Mouse (Mus musculus) brain, adult 2 months (tissue): ENCODE results near the gene Slc5a10.

ENCODE experiments used
- DNase-seq: peaks from one replicate; pipeline ENCODE4 v3.0.0; 2011; ENCODE audit warnings: low read depth, low spot score

The Slc5a10 gene

DNA sequence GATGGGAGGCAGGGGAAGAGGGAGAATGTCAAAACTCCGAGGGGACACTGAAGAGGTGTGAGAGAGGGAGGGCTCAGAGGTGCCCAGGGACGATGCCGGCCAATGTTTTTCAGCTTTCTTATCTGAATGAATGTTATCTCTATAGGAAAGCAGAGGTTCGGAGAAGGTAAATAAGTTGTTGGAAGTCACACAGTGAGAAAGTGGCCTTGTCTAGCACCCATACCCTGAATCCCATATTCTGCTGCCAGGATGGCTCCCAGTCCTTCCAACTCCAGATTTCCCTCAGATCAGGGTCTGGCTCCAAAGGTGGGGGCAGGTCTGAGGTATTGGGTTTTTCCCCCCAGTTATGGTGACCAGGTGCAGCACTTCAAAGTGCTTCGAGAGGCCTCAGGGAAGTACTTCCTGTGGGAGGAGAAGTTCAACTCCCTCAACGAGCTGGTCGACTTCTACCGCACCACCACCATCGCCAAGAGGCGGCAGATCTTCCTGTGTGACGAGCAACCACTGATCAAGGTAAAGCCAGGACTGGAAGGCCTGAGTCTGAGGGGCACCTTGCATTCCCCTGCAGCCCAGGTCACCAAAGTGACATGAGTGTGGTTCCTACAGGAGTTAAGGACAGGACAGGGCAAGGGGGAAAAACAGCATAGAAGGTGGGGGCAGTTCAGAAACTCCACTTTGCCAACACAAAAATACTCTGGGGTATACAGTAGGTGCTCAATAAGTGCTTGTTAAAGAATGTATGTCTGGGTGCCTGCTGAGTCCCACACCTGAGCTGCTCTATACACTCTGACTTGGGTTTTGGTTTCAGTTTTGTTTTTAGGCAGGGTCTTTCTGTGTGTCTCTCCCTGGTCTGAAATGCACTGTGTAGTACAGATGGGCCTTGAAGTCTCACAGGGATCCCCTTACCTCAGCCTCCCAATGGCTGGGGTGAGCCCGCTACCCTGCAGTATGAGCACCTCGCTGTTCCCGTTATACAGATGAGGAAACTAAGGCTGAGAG, 50.8 kb downstream of the Slc5a10 start:
- no peak for DNase-seq

DNA sequence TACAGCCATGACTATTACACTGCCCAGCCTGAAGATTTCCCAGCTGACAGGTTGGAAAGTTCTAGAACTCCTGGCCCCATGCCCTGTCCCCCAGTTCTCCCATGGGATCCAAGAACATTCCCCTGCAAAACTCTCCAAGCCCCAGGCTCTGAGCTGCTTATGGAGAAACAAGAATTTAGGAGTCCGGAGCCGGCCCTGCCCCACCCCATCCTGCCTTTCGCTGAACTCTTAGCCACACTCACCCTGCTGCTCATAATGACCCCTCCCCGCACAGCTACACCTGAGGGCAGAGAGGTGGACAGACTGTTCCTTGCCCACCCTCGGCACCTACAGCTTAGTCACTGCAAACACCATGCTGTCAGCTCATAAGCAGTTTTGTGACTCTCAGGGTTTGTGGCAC, 52.8 kb downstream of the Slc5a10 start:
- no peak for DNase-seq

DNA sequence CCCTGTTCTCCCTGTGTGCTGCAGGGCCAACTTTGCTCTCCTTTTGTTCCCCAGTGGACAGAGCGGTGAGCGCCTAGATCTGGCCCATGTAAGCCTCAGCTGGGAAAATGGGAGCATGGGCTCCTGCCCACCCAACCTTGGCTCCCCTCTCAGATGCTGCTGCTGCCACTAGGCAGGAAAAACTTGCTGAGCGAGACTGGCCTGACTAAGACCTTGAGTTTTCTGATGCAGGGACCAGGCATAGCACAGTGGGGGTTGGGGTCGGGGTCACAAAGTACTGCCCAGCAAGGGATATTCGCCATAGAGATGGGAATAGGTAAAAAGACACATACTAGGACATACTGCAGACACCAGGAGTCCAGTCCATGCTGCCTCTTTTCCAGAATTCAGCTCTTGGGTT, 53.4 kb downstream of the Slc5a10 start:
- no peak for DNase-seq

DNA sequence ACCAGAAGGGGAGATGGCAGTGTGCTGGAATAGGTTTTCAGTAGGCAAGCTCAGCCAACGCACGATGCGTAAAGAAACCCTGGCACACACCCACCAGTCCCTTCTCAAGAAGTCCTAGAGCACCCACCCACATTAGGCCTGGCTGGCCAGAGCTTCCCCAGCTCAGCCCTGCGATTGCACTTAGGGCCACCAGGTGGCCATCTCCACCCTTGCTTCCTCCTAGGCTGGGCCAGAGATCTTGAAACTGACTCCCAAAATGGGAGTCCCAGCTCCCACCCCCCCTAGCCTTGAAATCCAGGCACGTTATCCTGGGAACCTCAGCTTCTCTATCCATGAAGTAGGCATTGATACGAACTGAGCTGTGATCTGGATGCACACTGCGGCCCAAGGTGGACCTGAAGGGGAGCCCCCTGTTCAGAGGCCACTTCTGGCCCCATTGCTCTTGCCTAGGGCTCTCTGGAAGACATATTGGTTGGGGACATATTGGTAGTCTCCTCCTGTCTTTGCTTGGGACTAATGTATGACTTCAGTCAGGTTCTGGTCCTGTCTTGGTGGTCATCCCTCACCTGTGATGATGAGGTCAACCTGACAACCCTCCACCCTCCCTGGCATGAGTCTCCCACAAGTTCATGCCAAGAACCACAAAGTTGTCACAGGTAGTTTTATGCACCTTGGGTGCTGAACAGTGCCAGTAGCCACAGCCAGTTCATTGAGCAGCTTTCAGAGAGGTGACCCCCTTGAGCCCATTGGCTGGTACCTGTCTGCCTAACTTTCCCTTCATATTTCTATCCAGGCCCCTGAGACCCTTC, 54.4 kb downstream of the Slc5a10 start:
- DNase-seq: peak; percentile 79

DNA sequence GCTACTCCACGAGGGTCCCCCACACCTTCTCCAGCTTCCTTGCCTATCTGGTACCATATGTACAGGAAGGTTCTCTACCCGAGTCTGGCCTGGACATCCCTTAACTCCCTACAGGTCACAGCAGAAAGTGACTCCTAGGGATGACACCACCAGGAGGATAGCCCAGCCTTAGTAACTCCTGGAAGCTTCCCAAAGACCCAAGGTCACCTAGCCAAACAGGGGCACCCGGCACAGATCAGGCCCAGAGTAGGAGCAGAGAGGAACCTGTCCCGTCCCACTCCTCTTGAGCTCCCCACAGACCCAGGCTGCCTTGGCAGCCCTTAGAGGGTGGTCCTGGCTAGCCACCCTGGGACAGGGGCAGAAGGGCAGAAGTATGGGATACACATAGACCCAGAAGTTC, 55.2 kb downstream of the Slc5a10 start:
- DNase-seq: no peak

DNA sequence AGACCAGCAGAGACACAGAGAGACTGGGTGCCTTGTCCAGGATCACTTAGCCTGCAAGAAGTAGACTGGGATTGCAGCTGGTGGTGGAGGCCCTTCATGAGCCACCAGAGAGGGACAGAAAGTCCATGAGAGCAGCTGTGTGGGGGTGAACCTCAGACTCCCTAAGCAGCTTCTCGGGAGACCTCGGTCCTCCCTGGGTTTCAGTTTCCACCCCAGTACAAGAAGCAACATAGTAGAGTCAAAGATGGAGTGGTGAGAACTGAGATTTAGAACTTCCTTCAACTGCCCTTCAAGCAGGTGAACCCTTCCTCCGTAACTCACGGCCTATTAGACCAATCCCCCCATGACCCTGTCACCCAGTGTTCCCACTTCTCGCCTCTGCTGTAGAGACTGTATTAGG, 58.4 kb downstream of the Slc5a10 start:
- no peak for DNase-seq

DNA sequence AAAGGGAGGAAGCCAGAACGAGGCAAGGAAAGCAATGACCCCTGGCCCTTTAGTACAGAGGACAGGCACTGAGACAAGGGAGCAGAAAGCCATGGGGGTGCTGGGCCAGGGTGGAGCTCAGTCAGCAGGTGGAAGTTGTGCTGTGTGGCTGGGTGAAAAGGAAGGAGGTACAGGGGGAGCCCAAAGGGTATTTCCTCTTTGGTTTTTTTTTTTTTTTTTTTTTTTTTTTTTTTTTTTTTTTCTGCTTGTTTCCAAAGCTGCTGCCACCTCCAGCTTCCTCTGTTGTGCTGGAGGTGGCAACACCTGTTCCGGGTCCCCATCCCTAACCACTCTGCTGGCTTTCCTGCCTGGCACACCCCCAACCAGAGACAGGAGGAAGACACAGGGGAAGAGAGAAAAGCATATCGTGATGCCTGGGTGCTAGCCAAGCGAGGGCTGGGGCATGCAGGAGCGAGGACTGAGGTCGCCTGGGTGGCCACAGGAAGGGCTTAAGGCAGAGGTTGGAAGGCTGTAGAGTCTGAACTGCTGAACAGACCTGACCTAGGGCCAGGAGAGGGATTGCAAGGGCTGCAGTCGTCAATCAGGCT, 59.7 kb downstream of the Slc5a10 start:
- DNase-seq: no peak

DNA sequence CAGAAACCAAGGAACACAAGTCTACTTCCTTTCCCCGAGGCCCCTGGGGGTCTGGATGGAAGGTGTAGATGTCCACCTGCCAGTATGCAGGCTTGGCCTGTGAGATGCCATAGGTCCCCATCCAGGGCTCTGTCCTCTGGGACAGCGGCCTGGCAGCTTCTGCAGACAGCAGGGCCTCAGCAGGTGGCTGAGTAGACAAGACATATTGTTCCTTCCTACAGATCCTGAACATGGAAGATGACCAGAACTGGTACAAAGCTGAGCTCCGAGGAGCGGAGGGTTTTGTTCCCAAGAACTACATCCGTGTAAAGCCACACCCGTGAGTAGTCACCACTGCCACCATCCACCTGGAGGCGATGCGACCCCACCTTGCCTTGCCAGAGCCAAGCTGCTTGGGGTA, 60.6 kb downstream of the Slc5a10 start:
- peak; percentile 31 for DNase-seq

DNA sequence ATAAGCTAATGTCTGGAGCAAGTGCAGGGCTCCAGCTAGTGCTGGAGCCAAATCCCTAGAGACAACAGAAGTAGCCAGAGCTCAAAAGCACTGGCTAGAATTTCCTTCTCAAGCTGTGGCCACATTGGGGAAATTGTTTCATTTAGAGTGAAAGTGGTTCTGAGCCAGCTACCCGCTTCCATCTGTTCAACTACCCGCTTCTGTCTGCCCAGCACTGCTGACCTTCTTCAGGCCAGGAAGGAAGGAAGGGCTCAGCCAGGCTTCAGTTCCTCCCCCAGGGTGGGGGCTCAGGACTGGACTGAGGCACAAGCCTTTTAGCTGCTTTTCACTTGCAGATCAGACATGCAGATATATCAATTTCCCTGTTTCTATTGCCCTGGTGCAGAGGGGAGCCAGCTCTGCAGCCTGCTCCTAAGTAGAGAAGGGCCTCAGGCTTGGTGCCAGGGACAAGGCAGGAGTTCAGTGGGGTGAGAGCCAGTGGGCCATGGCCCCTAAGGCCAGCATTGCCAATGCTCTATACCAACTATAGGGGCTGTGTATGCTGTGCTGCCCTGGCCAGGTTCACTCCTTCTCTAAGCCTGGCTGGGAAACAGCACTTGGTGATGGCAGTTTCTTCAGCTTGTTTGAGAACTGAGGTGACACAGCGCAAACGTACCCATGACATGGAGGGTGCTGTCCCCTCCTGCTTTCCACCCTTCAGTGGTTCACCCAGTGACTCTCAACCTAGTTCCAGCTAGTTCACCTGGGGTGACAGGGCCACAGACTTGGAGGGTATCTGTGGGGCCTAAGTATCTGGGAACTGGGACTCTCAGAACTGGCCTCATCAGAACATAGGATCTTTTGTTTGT, 61.4 kb downstream of the Slc5a10 start:
- DNase-seq: peak; percentile 88

DNA sequence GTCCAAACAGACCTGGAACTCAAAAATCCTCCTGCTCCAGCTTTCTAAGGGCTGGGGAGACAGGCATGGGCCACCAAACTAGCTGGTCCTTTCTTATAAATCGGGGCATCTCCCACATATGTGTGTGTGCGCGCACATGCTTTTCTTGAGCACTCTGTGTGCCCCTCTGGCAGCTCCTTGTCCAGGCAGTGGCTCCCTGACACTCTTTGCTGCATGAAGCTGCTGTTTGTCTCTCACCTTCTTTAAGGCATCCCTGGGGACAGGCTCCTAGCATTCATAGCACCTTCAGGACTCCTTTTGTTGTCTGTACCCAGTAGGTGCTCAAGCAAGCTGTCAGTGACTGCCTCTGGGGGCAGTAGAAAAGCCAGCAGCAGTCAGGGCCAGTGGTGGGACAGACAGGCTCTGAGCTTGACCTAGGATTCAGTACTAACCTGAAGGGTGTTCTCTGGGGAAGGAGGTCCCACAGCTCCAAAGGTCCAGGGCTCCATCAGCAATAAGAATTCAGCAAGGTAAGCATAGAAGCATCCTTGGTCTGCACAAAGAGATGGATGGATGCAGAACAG, 62.2 kb downstream of the Slc5a10 start:
- DNase-seq: no peak

DNA sequence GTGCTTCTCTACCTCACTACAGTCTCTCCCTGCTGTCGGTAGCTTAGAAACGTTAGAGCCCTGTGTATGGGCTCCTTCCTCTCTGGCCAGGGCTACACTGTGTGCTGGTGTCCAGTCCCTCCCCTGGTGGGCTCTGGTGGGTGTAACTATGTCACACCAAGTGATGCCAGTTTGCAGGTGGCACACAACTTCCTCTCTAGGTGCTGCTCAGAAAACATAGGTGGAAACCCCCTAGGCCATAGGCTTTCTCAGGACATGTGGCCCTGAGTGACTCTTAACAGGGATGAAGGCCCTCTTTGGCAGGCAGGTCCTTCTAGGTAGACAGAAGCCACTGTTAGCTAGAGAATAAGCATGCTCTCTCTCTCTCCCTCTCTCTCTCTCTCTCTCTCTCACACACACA, 63.2 kb downstream of the Slc5a10 start:
- DNase-seq: no peak

DNA sequence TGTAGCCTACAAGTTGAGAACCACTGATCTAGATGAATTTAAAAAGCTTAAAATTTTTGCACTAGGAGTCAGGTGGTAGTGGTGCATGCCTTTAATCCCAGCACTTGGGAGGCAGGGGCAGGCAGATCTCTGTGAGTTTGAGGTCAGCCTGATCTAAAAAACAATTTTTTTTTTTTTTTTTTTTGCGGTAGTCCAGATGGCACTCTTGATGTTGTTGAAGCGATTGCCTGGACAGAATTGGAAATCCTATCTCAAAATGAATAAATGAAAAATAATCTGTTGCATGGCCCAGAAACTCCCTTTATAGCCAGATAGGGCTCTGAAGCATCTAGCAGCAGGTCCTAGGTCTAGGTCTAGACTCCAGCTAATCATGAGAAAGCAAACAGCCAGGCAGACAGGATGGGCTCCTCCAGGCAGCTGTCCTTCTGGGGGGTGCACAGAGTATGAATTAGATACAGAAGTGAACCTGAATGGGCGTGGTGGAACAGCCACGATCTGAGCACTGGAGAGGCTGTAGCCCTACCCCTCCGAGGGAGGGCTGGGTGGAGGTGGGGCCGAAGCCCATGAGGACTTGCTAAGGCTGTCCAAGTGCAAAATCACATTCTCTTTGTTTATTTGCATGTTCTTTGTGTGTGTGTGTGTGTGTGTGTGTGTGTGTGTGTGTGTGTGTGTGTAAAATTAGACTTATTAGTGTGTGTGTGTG, 64.3 kb downstream of the Slc5a10 start:
- no peak for DNase-seq

DNA sequence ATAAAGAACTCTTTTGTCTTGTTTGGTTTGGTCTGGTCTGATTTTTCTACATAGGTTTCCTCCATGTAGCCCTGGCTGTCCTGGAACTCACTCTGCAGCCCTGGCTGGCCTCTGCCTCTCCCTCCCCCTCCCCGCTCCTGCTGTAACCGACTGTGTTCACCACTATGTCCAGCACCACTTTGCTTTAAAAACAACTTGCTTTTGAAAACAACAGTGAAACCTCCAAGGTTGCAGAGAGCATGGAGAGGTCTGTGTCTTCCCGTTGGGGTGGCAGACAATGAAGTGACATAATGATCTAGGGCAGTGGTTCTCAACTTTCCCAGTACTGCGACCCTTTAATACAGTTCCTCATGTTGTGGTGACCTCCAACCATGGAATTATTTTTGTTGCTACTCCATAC, 65.0 kb downstream of the Slc5a10 start:
- no peak for DNase-seq

DNA sequence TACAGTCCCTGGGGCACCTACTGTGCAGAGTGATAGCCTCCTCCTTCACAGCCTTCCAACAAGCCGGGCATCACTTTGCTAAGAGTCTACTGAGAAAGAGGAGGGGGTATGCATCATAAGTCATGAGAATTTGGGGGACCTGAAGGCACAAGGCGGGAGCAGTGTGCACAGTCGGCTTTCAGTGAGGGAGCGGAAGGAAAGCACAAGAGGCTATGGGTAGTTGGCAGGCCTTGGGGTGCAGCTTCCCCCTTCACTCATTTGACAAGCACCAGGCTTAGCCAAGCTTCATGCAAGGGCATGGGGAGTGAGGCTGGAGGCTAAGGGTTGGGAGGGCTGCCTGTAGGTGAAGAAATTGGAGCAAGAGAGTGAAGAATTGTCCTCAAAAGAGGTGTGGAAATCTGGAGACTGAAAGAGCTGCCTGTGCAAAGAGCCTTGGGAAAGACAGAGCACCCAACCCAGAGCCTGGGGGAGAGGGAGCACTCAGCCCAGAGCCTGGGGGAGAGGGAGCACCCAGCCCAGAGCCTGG, 65.8 kb downstream of the Slc5a10 start:
- DNase-seq: no peak

DNA sequence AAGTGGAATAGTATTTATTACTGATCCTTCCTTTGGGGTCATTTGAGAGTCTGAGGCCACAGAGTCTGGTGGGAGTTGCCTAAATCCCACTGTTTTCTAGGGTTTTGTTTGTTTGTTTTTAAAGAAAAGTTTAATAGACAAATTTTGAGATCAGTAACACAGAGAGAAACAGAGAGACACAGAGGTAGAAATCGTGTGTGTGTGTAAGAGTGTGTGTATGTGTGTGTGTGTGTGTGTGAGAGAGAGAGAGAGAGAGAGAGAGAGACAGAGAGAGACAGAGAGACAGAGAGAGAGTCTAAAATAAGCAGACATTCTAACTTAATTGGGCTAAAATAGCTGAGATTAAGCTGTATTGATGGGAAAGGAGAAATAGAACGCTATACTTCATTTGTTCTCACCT, 67.1 kb downstream of the Slc5a10 start:
- no peak for DNase-seq

DNA sequence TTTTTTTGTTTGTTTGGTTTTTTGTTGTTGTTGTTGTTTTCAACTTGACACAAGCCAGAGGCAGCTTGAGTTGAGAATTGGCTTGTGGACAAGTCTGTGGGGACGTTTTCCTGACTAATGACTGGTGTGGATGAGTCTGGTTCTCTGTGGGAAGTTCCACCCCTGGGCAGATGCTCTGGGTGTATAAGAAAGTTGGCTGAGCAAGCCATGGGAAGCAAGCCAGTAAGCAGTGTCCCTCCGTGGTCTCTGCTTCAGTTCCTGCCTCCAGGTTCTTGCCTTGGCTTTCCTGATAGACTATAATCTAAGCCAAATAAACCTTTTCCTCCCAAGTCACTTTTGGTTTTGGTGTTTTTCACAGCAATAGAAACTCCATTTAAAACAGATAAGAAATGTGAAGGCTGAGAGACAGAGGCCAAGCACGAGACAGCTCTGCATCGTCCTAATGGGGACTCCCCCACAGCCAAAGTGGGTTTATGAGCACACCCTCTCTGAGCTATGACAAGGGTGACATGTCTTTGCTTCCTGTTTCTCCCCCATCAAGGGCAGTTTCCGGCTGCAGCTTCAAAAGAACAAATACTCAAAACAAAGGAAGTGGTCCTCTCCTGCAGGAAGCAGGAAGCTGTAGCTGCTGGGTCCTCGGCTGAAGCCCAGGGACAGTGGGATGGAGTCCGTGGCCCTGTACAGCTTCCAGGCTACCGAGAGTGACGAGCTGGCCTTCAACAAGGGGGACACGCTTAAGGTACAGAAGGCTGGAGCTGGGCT, 67.8 kb downstream of the Slc5a10 start, which contains the start of gene Grap:
Grap (plus strand) TSS at position 580 of the 762 bp plus-strand sequence.
- no peak for DNase-seq

DNA sequence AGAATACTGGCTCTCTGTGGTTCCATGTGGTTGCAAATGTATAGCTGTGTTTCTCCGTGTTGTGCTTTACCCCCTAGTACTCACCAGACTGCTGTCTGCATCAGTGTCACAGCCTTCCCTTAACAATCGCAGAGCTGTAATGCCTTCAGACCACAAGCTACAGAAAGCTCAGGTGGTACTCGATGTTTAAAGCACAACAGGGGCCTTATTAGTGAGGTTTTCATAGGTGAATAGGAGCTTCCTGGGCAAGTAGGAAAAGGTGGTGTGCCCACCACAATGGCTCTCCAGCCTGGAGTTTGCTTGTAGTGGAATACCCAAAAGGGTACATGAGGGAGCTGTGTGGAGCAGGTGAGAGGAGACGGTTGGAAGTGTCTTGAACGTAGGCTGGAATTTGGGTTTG, 68.4 kb downstream of the Slc5a10 start:
- no peak for DNase-seq

DNA sequence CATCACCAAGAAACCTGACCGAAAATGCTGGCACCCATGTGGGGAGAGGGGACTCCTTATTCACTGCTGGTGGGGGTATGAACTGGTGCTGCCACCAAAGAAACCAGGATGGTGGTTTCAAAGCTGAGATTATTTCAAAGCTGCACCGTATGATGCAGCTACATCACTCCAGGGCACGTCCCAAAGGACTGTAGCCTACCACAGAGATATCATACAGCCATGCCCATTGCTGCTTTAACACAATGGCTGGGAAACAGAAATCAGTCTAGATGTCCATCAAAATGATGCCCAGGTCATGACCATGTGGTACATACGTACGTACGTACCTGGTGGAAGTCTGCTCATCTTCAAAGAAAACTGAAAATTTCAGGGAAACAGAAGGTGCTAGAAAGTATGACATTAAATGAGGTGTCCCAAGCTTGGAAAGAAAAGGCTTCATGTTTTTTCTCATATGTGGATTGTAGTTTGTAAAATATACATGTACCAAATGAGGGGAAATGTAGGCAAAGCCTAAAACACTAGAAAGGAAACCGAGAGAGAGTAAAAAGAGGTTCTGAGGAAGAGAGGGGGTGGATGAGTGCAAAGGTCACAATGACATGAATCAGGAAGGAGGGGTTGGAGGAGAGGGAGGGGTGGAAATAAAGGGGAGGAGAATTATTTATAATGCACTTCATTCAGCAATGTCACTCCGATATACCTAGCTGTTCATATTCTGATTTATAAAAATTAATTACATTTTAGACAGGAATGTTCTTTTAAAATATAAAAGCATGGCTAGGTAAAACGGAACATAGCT, 70.0 kb downstream of the Slc5a10 start:
- DNase-seq: no peak
